Mouse (Mus musculus): ENCODE data around the gene Foxn3.

Foxn3 gene

DNA sequence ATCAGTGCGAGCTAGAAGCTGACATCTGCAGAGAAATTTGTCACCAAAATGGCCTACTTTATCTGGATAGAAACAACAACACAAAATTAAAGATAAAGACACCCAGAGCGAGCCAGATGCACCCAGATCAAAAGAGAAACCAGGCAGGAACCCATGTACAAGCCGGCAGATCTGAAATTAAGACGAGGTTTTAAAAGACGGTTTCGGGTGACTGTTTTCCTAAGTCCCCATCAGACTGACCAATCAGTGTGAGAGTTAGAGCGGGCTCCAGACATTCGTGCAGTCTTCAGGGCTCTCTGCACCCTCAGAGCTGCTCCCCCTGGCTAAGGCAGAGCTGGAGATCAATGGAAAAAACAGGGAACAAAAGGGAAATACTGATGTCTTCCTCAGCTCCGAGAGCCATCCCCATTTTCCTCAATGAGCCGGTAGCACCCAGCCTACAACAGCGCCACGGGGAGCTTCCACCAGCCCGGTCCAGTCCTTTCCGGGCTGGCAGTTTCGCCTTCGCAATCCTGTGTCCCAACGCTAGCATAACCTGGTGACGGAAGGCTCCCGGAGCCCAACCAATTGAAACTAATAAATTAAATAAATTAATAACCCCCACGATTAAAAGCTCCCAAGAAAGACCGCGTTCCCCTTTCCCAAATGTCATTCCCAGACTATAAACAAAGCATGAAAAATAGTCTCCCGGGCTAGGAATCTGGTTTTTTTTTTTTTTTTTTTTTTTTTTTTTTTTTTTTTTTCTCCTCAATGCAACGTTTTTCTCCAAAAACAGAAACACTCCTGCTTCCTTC lies 1.1 kb downstream of the Foxn3 start:
- DNase-seq (ENCODE audit: low spot score in 2 of 2) = peak in 1 of 2 experiments; percentile 42

- DNase-seq (ENCODE audit: low spot score in 2 of 2) = no peak
Measured at GRCm38 (mm10) chr12:99561333-99561766, 2.0 kb downstream of the Foxn3 start.

DNA sequence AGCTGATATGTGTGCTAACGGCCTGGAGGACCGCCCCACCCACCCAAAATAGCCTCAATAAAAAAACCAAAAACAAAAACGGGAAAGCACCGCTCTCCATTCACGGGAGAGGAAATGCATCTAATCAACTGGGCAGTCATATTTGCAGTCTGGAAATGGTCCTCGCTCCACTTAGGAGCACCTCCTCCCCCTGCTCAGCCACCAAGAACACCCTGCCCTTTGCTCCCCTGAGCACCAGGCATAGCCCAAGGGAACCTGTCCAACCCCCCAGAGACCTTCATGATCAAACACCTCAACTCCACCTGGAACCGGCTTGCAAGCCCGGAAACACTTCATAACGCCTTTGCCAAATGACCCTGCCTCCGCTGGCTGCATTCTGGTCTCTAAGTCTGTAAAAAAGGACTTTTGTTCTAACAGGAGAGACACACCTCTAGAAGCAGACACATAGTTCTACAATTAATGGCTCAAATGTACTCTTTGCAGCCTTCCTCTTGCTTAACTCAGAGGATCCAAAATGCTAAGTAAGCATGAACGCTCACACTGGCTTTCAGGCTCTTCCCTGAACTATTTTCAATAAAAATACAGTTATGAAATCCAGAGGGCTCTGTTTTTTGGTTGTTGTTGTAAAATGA lies 2.6 kb downstream of the Foxn3 start:
- no peak for DNase-seq (ENCODE audit: low spot score in 2 of 2)

DNA sequence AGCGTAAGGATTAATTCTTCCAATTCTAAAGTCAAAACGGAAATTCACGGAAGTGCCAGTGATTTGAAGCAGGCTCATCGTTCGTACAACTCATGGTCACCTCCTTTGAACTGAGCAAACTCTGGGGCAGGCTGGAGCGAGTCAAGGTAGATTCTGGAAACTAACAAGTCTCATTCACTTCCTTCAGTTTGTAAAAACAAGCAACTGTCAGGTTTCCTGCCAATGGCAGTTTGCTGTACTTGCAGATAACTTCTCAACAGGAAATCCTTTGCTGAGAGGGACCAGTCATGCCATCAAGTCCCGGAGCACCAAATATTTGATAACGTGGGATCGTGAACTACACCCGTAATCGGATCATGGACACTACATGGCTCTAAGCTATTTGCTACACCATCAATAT lies 3.9 kb downstream of the Foxn3 start:
- DNase-seq (ENCODE audit: low spot score in 2 of 2) = no peak

DNA sequence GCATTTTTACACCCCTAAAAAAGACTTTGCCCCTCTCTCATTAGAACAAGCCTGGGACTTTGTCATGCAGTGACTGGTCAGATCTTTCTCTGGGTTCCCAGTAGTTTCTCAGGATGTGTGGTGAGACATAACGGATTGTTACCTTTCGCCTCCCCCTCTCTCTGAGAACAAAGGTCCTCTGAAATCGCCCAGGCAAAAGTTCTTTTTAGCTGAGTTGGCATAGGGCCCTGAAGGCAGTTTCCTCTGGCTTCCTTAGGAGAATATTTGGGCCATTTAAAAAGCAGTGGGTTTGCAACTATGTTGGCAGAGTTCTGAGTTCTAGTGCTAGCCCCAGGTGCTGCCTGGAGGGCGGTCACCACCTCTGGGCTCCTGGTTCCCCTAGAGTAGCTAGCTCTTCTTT lies 4.9 kb downstream of the Foxn3 start:
- DNase-seq (ENCODE audit: low spot score in 2 of 2) = no peak

- DNase-seq (ENCODE audit: low spot score in 2 of 2) = no peak
Measured at GRCm38 (mm10) chr12:99557498-99557897, 5.9 kb downstream of the Foxn3 start.

GRCm38 (mm10) chr12:99550629-99551028 lies 12.8 kb downstream of the Foxn3 start:
- no peak for DNase-seq (ENCODE audit: low spot score in 2 of 2)

DNA sequence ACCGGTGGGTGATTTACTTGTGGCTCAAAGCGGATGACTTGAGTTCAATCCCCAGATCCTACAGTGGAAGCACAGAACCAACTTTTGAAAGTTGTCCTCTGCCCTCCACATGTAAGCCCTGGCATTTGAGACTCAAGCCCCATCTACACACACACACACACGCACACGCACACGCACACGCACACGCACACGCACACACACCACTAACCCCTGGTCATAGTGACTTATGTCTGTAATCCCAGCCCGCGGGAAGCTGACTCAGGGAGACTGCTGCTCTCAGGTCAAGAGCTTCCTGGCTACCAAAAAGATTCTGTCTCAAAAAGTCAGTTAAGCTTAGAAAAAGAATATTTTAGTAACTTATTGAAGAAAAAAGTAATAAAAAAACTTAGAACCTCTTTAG lies 13.6 kb downstream of the Foxn3 start:
- no peak for DNase-seq (ENCODE audit: low spot score in 2 of 2)

DNA sequence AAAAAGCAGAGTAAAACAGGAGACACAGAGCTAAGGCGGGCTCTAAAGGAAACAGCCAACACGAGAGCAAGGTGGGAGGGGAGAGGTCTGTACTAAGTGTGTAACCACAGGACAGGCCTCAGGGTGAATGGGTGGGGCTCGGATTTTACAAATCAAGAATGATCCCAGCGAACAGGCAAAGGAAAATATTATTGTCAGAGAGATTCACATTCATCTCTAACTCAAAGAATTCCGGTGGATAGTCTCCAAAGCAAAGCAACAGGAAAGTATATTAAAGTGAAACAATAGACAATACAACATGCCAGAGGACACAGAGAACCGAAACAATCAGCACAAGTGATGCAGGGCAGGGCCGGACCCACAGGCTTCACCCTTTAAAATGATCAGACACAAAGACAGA lies 15.0 kb downstream of the Foxn3 start:
- DNase-seq (ENCODE audit: low spot score in 2 of 2) = no peak

GRCm38 (mm10) chr12:99547295-99547694 lies 16.1 kb downstream of the Foxn3 start:
- no peak for DNase-seq (ENCODE audit: low spot score in 2 of 2)

GRCm38 (mm10) chr12:99545270-99545770 lies 18.1 kb downstream of the Foxn3 start:
- no peak for DNase-seq (ENCODE audit: low spot score in 2 of 2)

- DNase-seq (ENCODE audit: low spot score in 2 of 2) = no peak
Measured at GRCm38 (mm10) chr12:99544262-99545128, 18.9 kb downstream of the Foxn3 start.

DNA sequence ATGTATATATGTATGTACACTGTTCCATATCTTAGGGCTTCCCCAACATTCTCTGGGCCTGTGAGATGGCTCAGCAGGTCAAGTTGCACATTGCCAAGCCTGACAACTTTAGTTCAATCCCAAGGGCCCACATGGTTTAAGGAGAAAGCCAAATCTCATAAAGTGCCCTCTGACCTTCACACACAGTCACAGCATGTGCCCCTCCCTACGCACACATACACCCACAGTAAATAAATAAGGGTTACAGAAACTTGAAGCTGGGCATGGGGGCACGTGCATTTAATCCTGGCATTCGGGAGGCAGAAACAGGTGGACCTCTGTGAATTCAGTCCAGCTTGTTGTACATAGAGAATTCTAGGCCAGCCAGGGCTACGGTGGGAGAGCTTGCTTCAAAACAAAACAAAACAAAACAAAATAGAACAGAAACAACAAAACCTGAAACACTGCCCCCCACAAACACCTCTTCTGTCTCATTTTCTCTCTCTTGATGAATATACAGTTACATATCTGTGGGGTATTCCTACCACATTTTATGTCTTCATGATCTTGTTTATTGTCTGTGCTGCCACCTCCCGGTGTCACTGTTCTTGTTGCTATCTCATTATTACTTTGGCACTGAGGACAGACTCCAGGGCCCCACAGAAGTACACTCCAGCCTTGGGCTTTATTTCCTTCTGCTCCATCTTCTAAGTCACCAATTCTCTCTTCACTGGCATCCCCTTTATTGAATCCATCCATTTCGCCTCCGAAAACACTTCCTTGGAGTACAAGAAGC lies 19.8 kb downstream of the Foxn3 start:
- no peak for DNase-seq (ENCODE audit: low spot score in 2 of 2)

- no peak for DNase-seq (ENCODE audit: low spot score in 2 of 2)
Measured at GRCm38 (mm10) chr12:99540201-99540600, 23.2 kb downstream of the Foxn3 start.

- DNase-seq (ENCODE audit: low spot score in 2 of 2) = no peak
Measured at GRCm38 (mm10) chr12:99537316-99537715, 26.1 kb downstream of the Foxn3 start.

- no peak for DNase-seq (ENCODE audit: low spot score in 2 of 2)
Measured at GRCm38 (mm10) chr12:99536426-99536825, 27.0 kb downstream of the Foxn3 start.

GRCm38 (mm10) chr12:99532342-99532741 lies 31.0 kb downstream of the Foxn3 start:
- no peak for DNase-seq (ENCODE audit: low spot score in 2 of 2)

GRCm38 (mm10) chr12:99529687-99530411 lies 33.5 kb downstream of the Foxn3 start:
- no peak for DNase-seq (ENCODE audit: low spot score in 2 of 2)

GRCm38 (mm10) chr12:99528958-99529357 lies 34.4 kb downstream of the Foxn3 start:
- no peak for DNase-seq (ENCODE audit: low spot score in 2 of 2)

DNA sequence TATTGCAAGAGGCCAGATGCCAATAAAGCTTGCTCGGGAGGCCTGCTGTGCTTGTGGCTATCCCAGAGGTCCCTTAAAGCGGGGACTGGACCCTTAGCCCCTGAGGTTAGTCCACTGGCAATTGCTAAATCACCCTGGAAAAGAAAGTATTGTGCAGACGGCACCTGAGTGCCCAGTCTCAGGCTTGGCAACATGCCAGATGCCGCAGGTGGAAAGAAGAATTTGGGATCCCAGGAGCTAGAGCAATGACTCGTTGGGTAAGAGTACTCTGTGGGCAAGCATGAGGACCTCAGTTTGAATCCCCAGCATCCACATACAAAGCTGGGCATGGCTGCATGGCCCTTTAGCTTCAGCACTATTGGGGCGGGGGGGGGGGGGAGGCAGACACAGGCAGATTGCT lies 35.9 kb downstream of the Foxn3 start:
- no peak for DNase-seq (ENCODE audit: low spot score in 2 of 2)
